In the genomic region with DNA sequence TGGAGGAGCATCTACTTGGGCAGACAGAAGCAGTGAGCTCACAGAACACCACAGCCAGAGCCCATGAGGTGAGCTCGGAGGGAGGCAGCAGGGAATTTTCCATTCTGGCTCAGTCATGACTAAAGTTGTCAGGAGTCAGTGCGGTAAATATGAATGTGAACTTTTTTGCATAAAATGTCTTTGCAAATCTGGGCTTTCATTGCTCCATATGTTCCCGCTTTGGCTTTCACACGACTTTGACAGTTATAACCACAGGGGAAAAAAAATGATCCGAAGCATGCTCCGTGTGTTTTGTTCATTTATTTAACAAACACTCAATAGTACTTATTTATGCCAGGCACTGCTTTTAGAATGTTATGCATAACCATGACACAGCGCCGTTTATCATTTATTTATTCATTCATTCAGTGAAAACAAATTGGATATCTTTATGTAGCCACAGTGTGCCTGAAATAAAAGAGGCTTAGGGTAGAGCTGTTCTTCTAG, we compare ENCODE assay signal across 15 mouse cellular contexts. TPM values are rescaled to one million over a fixed set of nuclear protein-coding genes. Genes with fewer than 3 reads are reported as not detected.
DNase-seq lines count a peak whose midpoint lies in the region; ATAC-seq and TF ChIP-seq lines count a peak whose summit lies in the region.
"Had no signal": no experiment of that assay in that cellular context is flagged by ENCODE, and none has a peak within 500 bp of the region (broad histone marks: within the 10 kb centered on the region; RNA-seq: fewer than 3 reads in every experiment).

No protein-coding gene starts in this region.

- no peak for DNase-seq in forebrain, embryonic 11.5 days (ENCODE audit: low spot score)
- peak; percentile 79 for DNase-seq in brain, embryonic 14.5 days (ENCODE audit: low read depth)
- DNase-seq in layer of hippocampus, adult 8-10 months (ENCODE audit: low spot score in 2 of 2) = peak; percentile 47 to 48
- no peak for DNase-seq in retina, embryonic 14.5 days (ENCODE audit: low spot score)
- DNase-seq in embryo, embryonic 10.5 days (ENCODE audit: low spot score) = no peak
- DNase-seq: cerebellum, postnatal 25 days; lung, adult 2 months had no signal

- peaks cover 12% of the 10 kb centered on the region for H3K4me1 ChIP-seq in forebrain, embryonic 13.5 days
- peaks cover 6% of the 10 kb centered on the region; the same call in 1 of the 2 replicates for H3K4me1 ChIP-seq in forebrain, embryonic 11.5 days (replicated peaks; ENCODE audit: control insufficient read depth, insufficient read depth, low read length)
- H3K4me1 ChIP-seq in limb, embryonic 15.5 days = peaks cover 22% of the 10 kb centered on the region

- no peak overlapping the region for H3K4me2 ChIP-seq in forebrain, embryonic 13.5 days
- H3K4me2 ChIP-seq in forebrain, embryonic 11.5 days (ENCODE audit: low read depth, low read length, severe bottlenecking) = no peak overlapping the region
- H3K4me2 ChIP-seq in limb, embryonic 15.5 days = no peak overlapping the region
- H3K4me2 ChIP-seq: limb, embryonic 12.5 days had no signal

- H3K9ac ChIP-seq in forebrain, embryonic 13.5 days = no peak overlapping the region
- no peak overlapping the region for H3K9ac ChIP-seq in forebrain, embryonic 11.5 days (ENCODE audit: low read length)
- H3K9ac ChIP-seq in limb, embryonic 15.5 days = no peak overlapping the region
- H3K9ac ChIP-seq: limb, embryonic 12.5 days had no signal

- ATAC-seq in forebrain, embryonic 13.5 days = peak; percentile 65; the same call in 1 of the 2 replicates
- ATAC-seq in forebrain, embryonic 11.5 days (replicated peaks; ENCODE audit: low FRiP score) = no peak
- 0 out of 2 replicates have a peak, but pooled peaks have one; percentile 35 for ATAC-seq in limb, embryonic 15.5 days (ENCODE audit: insufficient number of reproducible peaks, low FRiP score, low TSS enrichment, low read depth)
- no peak for ATAC-seq in cerebellum, adult (ENCODE audit: insufficient number of reproducible peaks, low FRiP score, low TSS enrichment)
- ATAC-seq: hindbrain, embryonic 16.5 days had no signal

- TF ChIP-seq POLR2A in brain, embryonic 14.5 days (IDR thresholded peaks at IDR 0.05; ENCODE audit: borderline replicate concordance, extremely low read depth, insufficient read depth, insufficient read length, poor library complexity, severe bottlenecking) = no peak

- no peak overlapping the region for H3K27ac ChIP-seq in forebrain, embryonic 13.5 days
- H3K27ac ChIP-seq in forebrain, embryonic 11.5 days (ENCODE audit: low read depth, low read length) = no peak overlapping the region
- H3K27ac ChIP-seq in limb, embryonic 15.5 days = peak overlapping the region; percentile 59; the same call in 1 of the 2 replicates
- H3K27ac ChIP-seq: limb, embryonic 12.5 days had no signal

- WGBS in forebrain, embryonic 13.5 days = 78% methylated on average over 8 of the region's 8 CpGs
- 94% methylated on average over 8 of the region's 8 CpGs for WGBS in forebrain, embryonic 11.5 days
- 67% methylated on average over 8 of the region's 8 CpGs for WGBS in limb, embryonic 15.5 days

- 0 out of 2 replicates have a peak, but pooled peaks cover 2% of the 10 kb centered on the region for H3K36me3 ChIP-seq in forebrain, embryonic 13.5 days (ENCODE audit: poor library complexity, severe bottlenecking)
- H3K36me3 ChIP-seq in forebrain, embryonic 11.5 days (ENCODE audit: control insufficient read depth, insufficient read depth, low read length) = no peaks in the 10 kb centered on the region
- no peaks in the 10 kb centered on the region for H3K36me3 ChIP-seq in limb, embryonic 15.5 days
- H3K36me3 ChIP-seq: limb, embryonic 12.5 days had no signal

- H3K9me3 ChIP-seq in forebrain, embryonic 13.5 days (replicated peaks) = no peaks in the 10 kb centered on the region; the same call in none of the 2 replicates
- no peaks in the 10 kb centered on the region for H3K9me3 ChIP-seq in forebrain, embryonic 11.5 days (ENCODE audit: control insufficient read depth, low read length)
- no peaks in the 10 kb centered on the region for H3K9me3 ChIP-seq in limb, embryonic 15.5 days

- TF ChIP-seq CTCF in brain, embryonic 14.5 days (IDR thresholded peaks at IDR 0.05; ENCODE audit: borderline replicate concordance, extremely low read depth, insufficient read depth, insufficient read length) = no peak

- no peak overlapping the region for H3K4me3 ChIP-seq in forebrain, embryonic 13.5 days
- no peak overlapping the region for H3K4me3 ChIP-seq in forebrain, embryonic 11.5 days (ENCODE audit: low read depth, low read length)
- no peak overlapping the region for H3K4me3 ChIP-seq in limb, embryonic 15.5 days
- H3K4me3 ChIP-seq: erythroblast, embryonic 14.5 days; limb, embryonic 12.5 days had no signal

- 0 out of 2 replicates have a peak, but pooled peaks cover under 1% of the 10 kb centered on the region for H3K27me3 ChIP-seq in forebrain, embryonic 13.5 days
- 0 out of 2 replicates have a peak, but pooled peaks cover 3% of the 10 kb centered on the region for H3K27me3 ChIP-seq in forebrain, embryonic 11.5 days (ENCODE audit: control insufficient read depth, insufficient read depth, low read length)
- peaks cover under 1% of the 10 kb centered on the region for H3K27me3 ChIP-seq in limb, embryonic 15.5 days

RNA-seq across cellular contexts. Expression of gene Medag, which starts 4.7 kb away (rescaled TPM):
- 1.1 and 1.2 TPM in 2 replicates for polyA plus RNA-seq in forebrain, embryonic 13.5 days (2015; fragmentation: Nextera tagmentation; extraction: Ambion mirVana)
- 1.0 and 1.4 TPM in 2 replicates for polyA plus RNA-seq in forebrain, embryonic 11.5 days (2014; fragmentation: Nextera tagmentation; extraction: Ambion mirVana)
- 2.0 and 3.5 TPM in 2 replicates for polyA plus RNA-seq in brain, embryonic 14.5 days (2012; rRNA removed)
- total RNA-seq in layer of hippocampus, adult 8-10 months (2022) = 1 to 10 TPM; 3.5 to 4.1 (median 3.7) TPM
- polyA plus RNA-seq in limb, embryonic 15.5 days (2015; fragmentation: Nextera tagmentation; extraction: Ambion mirVana) = 4.2 and 4.8 TPM in 2 replicates
- total RNA-seq: granulocyte monocyte progenitor cell, adult 5-6 weeks; megakaryocyte, adult 5-6 weeks had no signal
- polyA plus RNA-seq: erythroblast, embryonic 14.5 days had no signal

RNA-seq across cellular contexts. Expression of gene Tex26, which starts 32.6 kb away (rescaled TPM):
- polyA plus RNA-seq in forebrain, embryonic 13.5 days (2015; fragmentation: Nextera tagmentation; extraction: Ambion mirVana) = 2.2 and 3.1 TPM in 2 replicates
- polyA plus RNA-seq in forebrain, embryonic 11.5 days (2014; fragmentation: Nextera tagmentation; extraction: Ambion mirVana) = 1.6 and 1.7 TPM in 2 replicates
- 1.4 TPM in 2 replicates for polyA plus RNA-seq in brain, embryonic 14.5 days (2012; rRNA removed)
- total RNA-seq in layer of hippocampus, adult 8-10 months (2022) = under 1 TPM in 1 of 4 experiments, not detected in 3; 0.23 TPM
- 0.32 and 0.41 TPM in 2 replicates for polyA plus RNA-seq in limb, embryonic 15.5 days (2015; fragmentation: Nextera tagmentation; extraction: Ambion mirVana)
- total RNA-seq: megakaryocyte, adult 5-6 weeks had no signal
- polyA plus RNA-seq: erythroblast, embryonic 14.5 days had no signal

Comparison
In these comparisons a context has a peak if more than half of its experiments do, and no peak if none do; other contexts are left out.
1. ATAC-seq: peak in forebrain, embryonic 13.5 days (single experiment) and limb, embryonic 15.5 days (single experiment); none in forebrain, embryonic 11.5 days (single experiment) and cerebellum, adult (single experiment).
2. DNase-seq: peak in brain, embryonic 14.5 days (single experiment) and layer of hippocampus, adult 8-10 months (2 of 2); none in forebrain, embryonic 11.5 days (single experiment), retina, embryonic 14.5 days (single experiment) and embryo, embryonic 10.5 days (single experiment).